Mouse (Mus musculus): ENCODE data around the gene Synj2bp. TPM values are rescaled to one million over a fixed set of nuclear protein-coding genes. Genes with fewer than 3 reads are reported as not detected.
"Not testable (repeated sequence)": the region's sequence is repeated elsewhere in the genome, so short reads cannot be mapped to it uniquely, and the experiment has no call there.

The Synj2bp gene
- polyA plus RNA-seq (2015; fragmentation: Nextera tagmentation; extraction: Ambion mirVana), result 43.6 and 45.5 TPM in 2 replicates

DNA sequence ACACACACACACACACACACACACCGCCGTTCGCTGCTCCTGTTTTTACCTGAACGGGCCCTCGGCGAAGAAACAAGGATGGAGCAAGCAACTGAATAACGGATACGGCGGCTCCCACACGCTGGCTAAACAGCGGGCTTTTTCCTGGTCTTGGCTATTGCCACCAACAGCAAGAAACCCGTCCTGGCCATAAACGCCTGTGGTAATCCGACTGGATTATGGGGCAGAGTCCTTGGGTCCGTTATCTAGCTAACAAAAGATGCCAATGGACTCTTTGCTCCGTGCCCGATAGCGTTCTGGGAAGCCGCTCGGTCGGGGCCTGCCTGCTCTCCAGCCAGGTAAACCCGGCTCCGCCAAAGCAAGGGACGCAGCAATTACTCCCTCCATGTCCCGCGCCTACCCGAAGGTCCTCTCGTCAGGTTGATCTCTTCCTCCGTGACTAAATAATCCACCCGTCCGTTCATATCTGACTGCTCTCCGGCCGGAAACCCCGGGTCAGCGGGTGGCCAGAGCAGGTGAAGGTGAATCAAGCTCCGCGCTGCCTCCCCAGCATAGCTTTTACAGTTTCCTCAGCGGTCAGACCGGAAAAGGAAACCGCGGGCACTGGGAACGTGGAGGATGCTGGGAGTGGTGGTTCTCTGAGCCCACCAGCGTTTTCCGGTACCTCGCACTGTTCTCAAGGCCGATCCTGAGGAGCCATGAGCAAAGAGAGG, at the start of gene Synj2bp, which contains the start of gene Gm20498:
Gene Synj2bp, minus strand, starts transcription at position 596 of the 713 bp plus-strand sequence.
Gene Gm20498, minus strand, starts transcription at position 590 of the 713 bp plus-strand sequence.
- H3K4me1 ChIP-seq (ENCODE audit: insufficient read depth, low read length), result peaks cover 3% of the 10 kb centered on the region; the same call in 1 of the 2 replicates
- H3K27ac ChIP-seq (ENCODE audit: low read length), result peak within 1 kb of the TSS; percentile 87
- peak within 1 kb of the TSS; percentile 86 for H3K9ac ChIP-seq (replicated peaks; ENCODE audit: low read length)
- H3K4me3 ChIP-seq (ENCODE audit: low read length), result peak within 1 kb of the TSS; percentile 95
- peak; percentile 97 for ATAC-seq (ENCODE audit: low FRiP score, low TSS enrichment)
- under 1% methylated on average over 46 of the region's 46 CpGs for WGBS
- no peaks in the 10 kb centered on the region for H3K27me3 ChIP-seq (ENCODE audit: insufficient read depth, low read length)
- H3K36me3 ChIP-seq (ENCODE audit: insufficient read depth, low read length), result no peaks in the 10 kb centered on the region
- peak within 1 kb of the TSS; percentile 59 for H3K4me2 ChIP-seq (replicated peaks; ENCODE audit: low read depth, low read length)
- H3K9me3 ChIP-seq (ENCODE audit: low read length), result no peaks in the 10 kb centered on the region

DNA sequence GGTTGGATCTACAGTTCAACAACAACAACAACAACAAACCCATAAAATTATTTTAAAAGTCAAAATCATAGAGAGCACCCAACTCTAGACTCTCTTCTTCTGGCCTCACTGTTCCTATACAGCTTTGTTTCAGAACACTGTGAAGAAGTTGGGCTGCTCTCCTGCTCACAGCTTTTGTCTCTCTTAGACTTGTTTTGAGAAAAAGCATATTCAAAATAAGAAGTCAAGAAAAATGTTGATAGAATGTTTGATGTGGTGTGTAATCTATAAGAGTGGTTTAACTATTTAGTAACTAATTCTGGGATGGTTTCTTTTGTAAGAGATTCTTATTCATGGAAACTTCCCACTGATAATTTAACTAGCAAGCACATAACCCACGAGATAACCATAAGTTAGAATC, 35.7 kb upstream of the Synj2bp start, which contains the start of gene Adam21:
Gene Adam21, minus strand, starts transcription at position 101 of the 400 bp plus-strand sequence.
- no peak within 1 kb of the TSS for H3K27ac ChIP-seq (ENCODE audit: low read length)
- H3K27me3 ChIP-seq (ENCODE audit: insufficient read depth, low read length), result no peaks in the 10 kb centered on the region
- H3K4me2 ChIP-seq (replicated peaks; ENCODE audit: low read depth, low read length), result no peak within 1 kb of the TSS
- WGBS, result 92% methylated on average over 1 of the region's 1 CpGs
- H3K4me3 ChIP-seq (ENCODE audit: low read length), result no peak within 1 kb of the TSS
- no peak within 1 kb of the TSS for H3K9ac ChIP-seq (replicated peaks; ENCODE audit: low read length)
- no peaks in the 10 kb centered on the region for H3K4me1 ChIP-seq (ENCODE audit: insufficient read depth, low read length)
- ATAC-seq (ENCODE audit: low FRiP score, low TSS enrichment), result no peak
- H3K36me3 ChIP-seq (ENCODE audit: insufficient read depth, low read length), result peaks cover 22% of the 10 kb centered on the region
- no peaks in the 10 kb centered on the region for H3K9me3 ChIP-seq (ENCODE audit: low read length)

DNA sequence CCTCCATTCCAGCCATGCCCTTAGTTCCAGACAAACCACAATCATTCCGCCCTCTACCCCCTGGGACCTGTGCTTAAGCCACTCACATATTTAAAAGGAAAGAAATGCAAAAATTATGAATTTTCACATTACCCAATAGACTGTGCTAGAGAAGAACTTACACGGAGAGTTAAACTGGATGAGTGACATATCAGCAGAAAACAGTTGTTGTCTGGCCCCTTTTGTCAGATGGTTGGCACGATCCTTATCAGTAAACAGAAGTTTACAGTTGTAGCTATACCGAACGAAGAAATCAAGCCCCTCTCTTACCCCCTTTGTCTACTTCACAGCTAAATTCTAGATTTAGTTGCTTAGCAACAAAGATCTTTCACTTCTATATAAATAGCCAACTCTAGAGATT, 35.2 kb upstream of the Synj2bp start:
- ATAC-seq (ENCODE audit: low FRiP score, low TSS enrichment), result no peak
- H3K27ac ChIP-seq (ENCODE audit: low read length), result no peak overlapping the region
- no peak overlapping the region for H3K9ac ChIP-seq (replicated peaks; ENCODE audit: low read length)
- no peaks in the 10 kb centered on the region for H3K27me3 ChIP-seq (ENCODE audit: insufficient read depth, low read length)
- no peaks in the 10 kb centered on the region for H3K9me3 ChIP-seq (ENCODE audit: low read length)
- 92% methylated on average over 5 of the region's 5 CpGs for WGBS
- H3K4me3 ChIP-seq (ENCODE audit: low read length), result no peak overlapping the region
- H3K4me2 ChIP-seq (replicated peaks; ENCODE audit: low read depth, low read length), result no peak overlapping the region
- no peaks in the 10 kb centered on the region for H3K4me1 ChIP-seq (ENCODE audit: insufficient read depth, low read length)
- H3K36me3 ChIP-seq (ENCODE audit: insufficient read depth, low read length), result peaks cover 19% of the 10 kb centered on the region

DNA sequence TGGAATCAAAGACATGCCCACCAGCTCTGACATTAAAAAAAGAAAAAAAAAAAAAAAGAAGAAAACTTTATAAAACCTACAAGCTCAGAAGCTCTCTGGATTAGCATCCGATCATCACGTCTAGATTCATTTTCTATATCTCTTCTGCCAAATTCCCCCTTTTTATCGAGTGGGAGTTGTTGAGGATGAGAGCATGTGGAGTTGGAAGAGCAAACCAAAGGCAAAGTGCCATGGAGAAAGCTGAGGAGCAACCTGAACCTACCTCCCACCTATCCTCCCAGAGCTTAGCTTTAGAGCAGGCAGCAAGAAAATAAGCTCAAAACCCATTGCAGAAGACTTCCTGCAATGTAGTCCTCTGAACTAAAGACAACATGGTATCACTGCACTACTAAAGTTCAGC, 31.5 kb upstream of the Synj2bp start:
- Histone ChIP-seq H3K36me3 (ENCODE audit: insufficient read depth, low read length) (no peaks in the 10 kb centered on the region), H3K27ac (ENCODE audit: low read length) (no peak overlapping the region), H3K9ac (replicated peaks; ENCODE audit: low read length) (no peak overlapping the region), H3K4me3 (ENCODE audit: low read length) (no peak overlapping the region), H3K4me1 (ENCODE audit: insufficient read depth, low read length) (no peaks in the 10 kb centered on the region), H3K9me3 (ENCODE audit: low read length) (no peaks in the 10 kb centered on the region), H3K27me3 (ENCODE audit: insufficient read depth, low read length) (no peaks in the 10 kb centered on the region), H3K4me2 (replicated peaks; ENCODE audit: low read depth, low read length) (no peak overlapping the region)
- no peak for ATAC-seq (ENCODE audit: low FRiP score, low TSS enrichment)
- WGBS, result 98% methylated on average over 3 of the region's 3 CpGs

DNA sequence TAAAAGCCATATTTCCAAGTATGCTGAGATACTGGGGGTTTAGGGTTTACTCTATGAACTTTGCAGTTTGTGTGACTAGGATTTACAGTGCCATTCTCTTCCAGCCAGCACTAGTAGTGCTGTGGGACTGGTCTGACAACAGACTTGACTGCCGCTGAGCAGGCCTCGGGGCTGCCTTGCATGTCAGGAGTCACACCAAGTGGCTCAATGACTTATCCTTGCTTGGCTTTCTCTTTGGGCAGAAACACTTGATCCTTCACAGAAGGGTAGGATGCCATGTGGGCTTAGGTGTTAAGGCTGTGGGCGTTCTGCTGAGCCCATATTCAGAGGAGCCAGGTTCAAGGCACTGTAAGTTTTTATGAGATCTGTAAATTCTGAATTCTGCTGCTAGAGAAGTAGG, 16.6 kb upstream of the Synj2bp start:
- no peaks in the 10 kb centered on the region for H3K27me3 ChIP-seq (ENCODE audit: insufficient read depth, low read length)
- ATAC-seq (ENCODE audit: low FRiP score, low TSS enrichment), result no peak
- H3K36me3 ChIP-seq (ENCODE audit: insufficient read depth, low read length), result no peaks in the 10 kb centered on the region
- WGBS, result 89% methylated on average over 3 of the region's 3 CpGs
- no peak overlapping the region for H3K4me2 ChIP-seq (replicated peaks; ENCODE audit: low read depth, low read length)
- no peak overlapping the region for H3K4me3 ChIP-seq (ENCODE audit: low read length)
- no peak overlapping the region for H3K27ac ChIP-seq (ENCODE audit: low read length)
- no peaks in the 10 kb centered on the region for H3K9me3 ChIP-seq (ENCODE audit: low read length)
- no peak overlapping the region for H3K9ac ChIP-seq (replicated peaks; ENCODE audit: low read length)
- H3K4me1 ChIP-seq (ENCODE audit: insufficient read depth, low read length), result no peaks in the 10 kb centered on the region

DNA sequence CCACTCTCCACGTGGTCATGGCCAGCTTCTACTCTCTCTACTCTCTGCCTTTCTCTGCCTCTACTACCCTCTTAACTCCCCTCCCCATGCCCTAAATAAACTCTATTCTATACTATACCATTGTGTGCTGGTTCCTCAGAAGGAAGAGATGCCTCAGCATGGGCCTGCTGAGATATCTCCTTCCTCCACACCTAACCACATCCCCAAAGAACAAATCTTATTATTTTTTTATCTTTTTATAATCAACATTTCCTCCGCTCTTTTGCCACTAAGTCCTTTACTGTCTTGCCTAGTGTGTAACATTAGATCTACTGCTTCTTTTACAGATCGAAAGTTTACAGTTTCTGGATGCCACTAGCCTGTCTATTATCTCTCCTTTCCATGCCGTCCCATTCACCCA, 14.5 kb upstream of the Synj2bp start:
- ATAC-seq (ENCODE audit: low FRiP score, low TSS enrichment), result no peak
- Histone ChIP-seq H3K27ac (ENCODE audit: low read length) (no peak overlapping the region), H3K9me3 (ENCODE audit: low read length) (no peaks in the 10 kb centered on the region), H3K4me3 (ENCODE audit: low read length) (no peak overlapping the region), H3K4me2 (replicated peaks; ENCODE audit: low read depth, low read length) (no peak overlapping the region), H3K36me3 (ENCODE audit: insufficient read depth, low read length) (no peaks in the 10 kb centered on the region), H3K4me1 (ENCODE audit: insufficient read depth, low read length) (no peaks in the 10 kb centered on the region), H3K27me3 (ENCODE audit: insufficient read depth, low read length) (no peaks in the 10 kb centered on the region), H3K9ac (replicated peaks; ENCODE audit: low read length) (no peak overlapping the region)
- WGBS, result 75% methylated on average over 4 of the region's 4 CpGs

DNA sequence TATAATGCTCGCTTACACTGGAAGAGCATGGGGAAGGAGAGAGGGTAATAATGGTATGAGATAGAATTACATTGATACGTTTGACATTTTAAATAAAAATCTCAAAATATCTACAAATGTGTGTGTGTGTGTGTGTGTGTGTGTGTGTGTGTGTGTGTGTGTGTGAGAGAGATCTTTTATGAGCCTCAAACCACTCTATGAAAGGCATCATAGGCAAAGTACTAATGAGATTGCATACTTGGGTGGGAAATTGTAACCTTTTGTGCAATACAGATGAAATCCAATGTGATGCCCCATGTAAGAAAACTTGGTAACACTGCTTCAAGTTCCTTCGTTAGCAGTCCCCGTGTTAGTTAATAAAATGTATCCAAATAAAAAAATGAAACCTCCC, 313 bp upstream of the Synj2bp start:
- WGBS, result 36% methylated on average over 4 of the region's 4 CpGs
- H3K4me2 ChIP-seq (replicated peaks; ENCODE audit: low read depth, low read length), result peak overlapping the region; percentile 59
- H3K36me3 ChIP-seq (ENCODE audit: insufficient read depth, low read length), result no peaks in the 10 kb centered on the region
- no peak for ATAC-seq (ENCODE audit: low FRiP score, low TSS enrichment)
- peaks cover 3% of the 10 kb centered on the region; the same call in 1 of the 2 replicates for H3K4me1 ChIP-seq (ENCODE audit: insufficient read depth, low read length)
- peak overlapping the region; percentile 87 for H3K27ac ChIP-seq (ENCODE audit: low read length)
- H3K9ac ChIP-seq (replicated peaks; ENCODE audit: low read length), result peak overlapping the region; percentile 86
- H3K27me3 ChIP-seq (ENCODE audit: insufficient read depth, low read length), result no peaks in the 10 kb centered on the region
- H3K9me3 ChIP-seq (ENCODE audit: low read length), result no peaks in the 10 kb centered on the region
- peak overlapping the region; percentile 95 for H3K4me3 ChIP-seq (ENCODE audit: low read length)

DNA sequence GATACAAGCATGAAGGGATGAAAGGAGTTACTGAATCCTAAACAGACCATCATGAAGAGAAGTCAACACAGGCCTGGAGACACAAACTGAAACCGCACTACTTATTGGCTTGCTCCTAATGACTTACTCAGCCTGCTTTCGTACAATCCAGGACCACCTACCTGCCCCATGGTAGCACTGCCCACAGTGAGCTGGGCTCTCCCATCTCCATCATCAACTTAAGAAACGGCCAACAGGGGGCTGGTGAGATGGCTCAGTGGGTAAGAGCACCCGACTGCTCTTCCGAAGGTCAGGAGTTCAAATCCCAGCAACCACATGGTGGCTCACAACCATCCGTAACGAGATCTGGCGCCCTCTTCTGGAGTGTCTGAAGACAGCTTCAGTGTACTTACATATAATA, 2.1 kb downstream of the Synj2bp start:
- not testable (repeated sequence) for H3K27ac ChIP-seq (ENCODE audit: low read length); H3K4me1 ChIP-seq (ENCODE audit: insufficient read depth, low read length); H3K4me2 ChIP-seq (replicated peaks; ENCODE audit: low read depth, low read length); H3K9me3 ChIP-seq (ENCODE audit: low read length); H3K36me3 ChIP-seq (ENCODE audit: insufficient read depth, low read length); H3K4me3 ChIP-seq (ENCODE audit: low read length); H3K9ac ChIP-seq (replicated peaks; ENCODE audit: low read length); ATAC-seq (ENCODE audit: low FRiP score, low TSS enrichment); H3K27me3 ChIP-seq (ENCODE audit: insufficient read depth, low read length)
- 84% methylated on average over 5 of the region's 8 CpGs for WGBS

DNA sequence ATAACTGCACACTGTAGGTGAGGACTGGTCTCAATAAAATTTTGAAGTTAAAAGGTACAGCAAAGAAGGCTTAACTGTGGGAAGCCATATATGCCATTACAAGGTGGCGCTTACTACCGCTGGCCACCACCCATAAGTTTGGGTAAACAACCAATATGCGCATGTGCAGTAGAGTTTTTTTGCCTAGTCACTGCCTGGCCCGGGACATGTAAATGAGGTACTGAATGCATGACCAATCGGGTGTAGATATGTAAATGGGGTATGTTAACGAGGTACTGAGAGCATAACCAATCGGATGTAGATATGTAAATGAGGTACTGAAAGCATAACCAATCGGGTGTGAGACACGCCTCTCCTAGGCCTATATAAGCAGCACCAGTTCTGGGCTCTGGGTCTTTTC, 35.8 kb downstream of the Synj2bp start:
- not testable (repeated sequence) for ATAC-seq (ENCODE audit: low FRiP score, low TSS enrichment); H3K4me3 ChIP-seq (ENCODE audit: low read length)

DNA sequence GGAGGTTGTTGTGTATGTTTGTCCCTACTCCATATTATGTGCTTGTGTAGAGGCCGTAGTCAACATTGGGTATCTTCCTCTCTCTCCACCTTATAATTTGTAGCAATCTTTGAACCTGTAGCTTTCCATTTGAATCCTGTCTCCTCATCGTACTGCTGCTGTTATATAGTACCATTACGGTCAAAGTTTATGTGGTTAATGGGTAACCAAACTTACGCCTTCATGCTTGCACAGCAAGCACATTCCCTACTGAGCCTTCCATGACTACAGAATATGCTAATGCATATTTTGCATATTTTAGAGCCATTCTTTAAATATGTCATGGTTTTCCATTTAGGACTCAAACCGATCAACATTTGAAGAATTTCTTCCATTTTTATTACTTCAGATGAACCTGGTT, 42.2 kb downstream of the Synj2bp start:
- no peak overlapping the region for H3K9ac ChIP-seq (replicated peaks; ENCODE audit: low read length)
- no peak overlapping the region for H3K27ac ChIP-seq (ENCODE audit: low read length)
- H3K9me3 ChIP-seq (ENCODE audit: low read length), result no peaks in the 10 kb centered on the region
- no peak overlapping the region for H3K4me2 ChIP-seq (replicated peaks; ENCODE audit: low read depth, low read length)
- H3K36me3 ChIP-seq (ENCODE audit: insufficient read depth, low read length), result no peaks in the 10 kb centered on the region
- no peaks in the 10 kb centered on the region for H3K4me1 ChIP-seq (ENCODE audit: insufficient read depth, low read length)
- 83% methylated on average over 5 of the region's 5 CpGs for WGBS
- no peak for ATAC-seq (ENCODE audit: low FRiP score, low TSS enrichment)
- H3K4me3 ChIP-seq (ENCODE audit: low read length), result no peak overlapping the region
- no peaks in the 10 kb centered on the region for H3K27me3 ChIP-seq (ENCODE audit: insufficient read depth, low read length)

More for the DNA sequence above, 35.8 kb downstream of the Synj2bp start:
- WGBS, result 95% methylated on average over 9 of the region's 9 CpGs
- not testable (repeated sequence) for H3K4me2 ChIP-seq (replicated peaks; ENCODE audit: low read depth, low read length); H3K4me1 ChIP-seq (ENCODE audit: insufficient read depth, low read length); H3K27ac ChIP-seq (ENCODE audit: low read length); H3K36me3 ChIP-seq (ENCODE audit: insufficient read depth, low read length); H3K27me3 ChIP-seq (ENCODE audit: insufficient read depth, low read length); H3K9me3 ChIP-seq (ENCODE audit: low read length); H3K9ac ChIP-seq (replicated peaks; ENCODE audit: low read length)

All from kidney, embryonic 16.5 days (tissue).